Mouse (Mus musculus): ENCODE data around the gene Pebp1.

GRCm38 (mm10) chr5:117286831-117287822, at the start of gene Pebp1:
- TF ChIP-seq CTCF (IDR thresholded peaks at IDR 0.05; ENCODE audit: low read depth, low read length) = peak; percentile 28
- no peak; the same call in 1 of the 2 replicates for TF ChIP-seq POLR2A (IDR thresholded peaks at IDR 0.05; ENCODE audit: extremely low read depth, insufficient read depth, low read length)

Measured in liver, adult 2 months (tissue).